Mouse (Mus musculus) lung, embryonic 16.5 days (tissue): ENCODE measurements at regions not wholly inside any gene's neighbourhood (a gene's known extent, or its start where the extent isn't known, plus 50 kb on each side); places are given as distances from the start of the nearest gene placed in this dataset.

Experiments used
- ATAC-seq: fragments of 200-750 bp; cut with Nextera tagmentation; 2 replicates; pipeline ENCODE4 v1.8.0; 2017; ENCODE audit warnings: low read depth, mild to moderate bottlenecking, moderate library complexity
- H3K27ac ChIP-seq: fragments of 300-500 bp; sonication (generic); 2 replicates; pipeline ENCODE4 v1.5.1; 2014; ENCODE audit warnings: mild to moderate bottlenecking, control low read depth, low read length
- H3K27me3 ChIP-seq: fragments of 300-500 bp; sonication (generic); 2 replicates; pipeline ENCODE4 v1.6.1; 2014; ENCODE audit warnings: low read depth, low read length, mixed read lengths; ENCODE audit not compliant: control insufficient read depth, insufficient read depth
- H3K36me3 ChIP-seq: fragments of 300-500 bp; sonication (generic); 2 replicates; pipeline ENCODE4 v1.6.1; 2014; ENCODE audit warnings: low read length; ENCODE audit not compliant: control insufficient read depth, insufficient read depth
- H3K4me1 ChIP-seq: fragments of 300-500 bp; sonication (generic); replicated peaks from 2 replicates; pipeline ENCODE4 v1.6.1; 2014; ENCODE audit warnings: low read length, mixed read lengths; ENCODE audit not compliant: control insufficient read depth, insufficient read depth
- H3K4me2 ChIP-seq: fragments of 300-500 bp; sonication (generic); 2 replicates; pipeline ENCODE4 v1.6.1; 2014; ENCODE audit warnings: low read depth, low read length, control low read depth
- H3K4me3 ChIP-seq: fragments of 300-500 bp; sonication (generic); 2 replicates; pipeline ENCODE4 v1.5.1; 2014; ENCODE audit warnings: mild to moderate bottlenecking, low read length, control low read depth
- H3K9ac ChIP-seq: fragments of 300-500 bp; sonication (generic); 2 replicates; pipeline ENCODE4 v1.6.1; 2014; ENCODE audit warnings: low read length, control low read depth
- H3K9me3 ChIP-seq: fragments of 300-500 bp; sonication (generic); 2 replicates; pipeline ENCODE4 v1.6.1; 2016; ENCODE audit warnings: low read length; ENCODE audit not compliant: control insufficient read depth
- WGBS: fragments of 180-500 bp; shearing (Covaris S2); extraction: QIAGEN DNeasy Blood & Tissue Kit; methylation state at CpG from one replicate; pipeline ENCODE4 v1.1.7; 2014; 5-methylcytosine and 5-hydroxymethylcytosine counted together

- no peak for ATAC-seq
- H3K27ac ChIP-seq = no peak overlapping the region
- H3K4me1 ChIP-seq = no peaks in the 10 kb centered on the region
- H3K4me3 ChIP-seq = no peak overlapping the region
- H3K9me3 ChIP-seq = no peaks in the 10 kb centered on the region
- no peak overlapping the region for H3K4me2 ChIP-seq
- H3K36me3 ChIP-seq = no peaks in the 10 kb centered on the region
- H3K9ac ChIP-seq = no peak overlapping the region
- 60% methylated on average over 5 of the region's 5 CpGs for WGBS
- H3K27me3 ChIP-seq = no peaks in the 10 kb centered on the region
Measured at GRCm38 (mm10) chr4:99348674-99349073, 53.0 kb downstream of the Gm12689 start.

- Histone ChIP-seq H3K36me3 (no peaks in the 10 kb centered on the region), H3K9ac (no peak overlapping the region), H3K4me2 (no peak overlapping the region), H3K27ac (no peak overlapping the region), H3K9me3 (no peaks in the 10 kb centered on the region), H3K4me1 (no peaks in the 10 kb centered on the region), H3K27me3 (no peaks in the 10 kb centered on the region), H3K4me3 (no peak overlapping the region)
- no peak for ATAC-seq
- 52% methylated on average over 8 of the region's 8 CpGs for WGBS
Measured at GRCm38 (mm10) chr4:99353122-99353774, 57.5 kb downstream of the Gm12689 start.

- no peak for ATAC-seq
- no peaks in the 10 kb centered on the region for H3K4me1 ChIP-seq
- no peak overlapping the region for H3K4me2 ChIP-seq
- no peaks in the 10 kb centered on the region for H3K9me3 ChIP-seq
- no peak overlapping the region for H3K27ac ChIP-seq
- H3K9ac ChIP-seq = no peak overlapping the region
- H3K36me3 ChIP-seq = no peaks in the 10 kb centered on the region
- 78% methylated on average over 16 of the region's 17 CpGs for WGBS
- H3K27me3 ChIP-seq = no peaks in the 10 kb centered on the region
- no peak overlapping the region for H3K4me3 ChIP-seq
Measured at GRCm38 (mm10) chr4:99354241-99354640, 58.5 kb downstream of the Gm12689 start.

GRCm38 (mm10) chr4:99354835-99355234 is 59.1 kb downstream of the Gm12689 start:
- Histone ChIP-seq H3K4me1 (no peaks in the 10 kb centered on the region), H3K4me2 (no peak overlapping the region), H3K27me3 (no peaks in the 10 kb centered on the region), H3K4me3 (no peak overlapping the region), H3K36me3 (no peaks in the 10 kb centered on the region), H3K27ac (no peak overlapping the region), H3K9me3 (no peaks in the 10 kb centered on the region), H3K9ac (no peak overlapping the region)
- WGBS = 53% methylated on average over 9 of the region's 9 CpGs
- no peak for ATAC-seq

GRCm38 (mm10) chr4:99368036-99368435 is 72.3 kb downstream of the Gm12689 start:
- Histone ChIP-seq H3K27ac (no peak overlapping the region), H3K4me2 (no peak overlapping the region), H3K27me3 (no peaks in the 10 kb centered on the region), H3K4me1 (no peaks in the 10 kb centered on the region), H3K36me3 (no peaks in the 10 kb centered on the region), H3K9me3 (no peaks in the 10 kb centered on the region), H3K4me3 (no peak overlapping the region), H3K9ac (no peak overlapping the region)
- 71% methylated on average over 9 of the region's 9 CpGs for WGBS
- no peak for ATAC-seq

- Histone ChIP-seq H3K36me3 (no peaks in the 10 kb centered on the region), H3K4me2 (no peak overlapping the region), H3K27ac (no peak overlapping the region), H3K9me3 (no peaks in the 10 kb centered on the region), H3K27me3 (no peaks in the 10 kb centered on the region), H3K4me3 (no peak overlapping the region), H3K9ac (no peak overlapping the region), H3K4me1 (no peaks in the 10 kb centered on the region)
- ATAC-seq = no peak
- 81% methylated on average over 5 of the region's 5 CpGs for WGBS
Measured at GRCm38 (mm10) chr4:99371162-99371561, 75.5 kb downstream of the Gm12689 start.

GRCm38 (mm10) chr4:99376171-99376570 is 80.5 kb downstream of the Gm12689 start:
- WGBS = 13% methylated on average over 1 of the region's 1 CpGs
- no peaks in the 10 kb centered on the region for H3K36me3 ChIP-seq
- no peak for ATAC-seq
- H3K27me3 ChIP-seq = no peaks in the 10 kb centered on the region
- no peak overlapping the region for H3K4me2 ChIP-seq
- H3K27ac ChIP-seq = no peak overlapping the region
- no peak overlapping the region for H3K4me3 ChIP-seq
- H3K9ac ChIP-seq = no peak overlapping the region
- H3K4me1 ChIP-seq = no peaks in the 10 kb centered on the region
- H3K9me3 ChIP-seq = no peaks in the 10 kb centered on the region

GRCm38 (mm10) chr4:99376911-99377310 is 81.2 kb downstream of the Gm12689 start:
- Histone ChIP-seq H3K4me3 (no peak overlapping the region), H3K4me1 (no peaks in the 10 kb centered on the region), H3K27me3 (no peaks in the 10 kb centered on the region), H3K9me3 (no peaks in the 10 kb centered on the region), H3K4me2 (no peak overlapping the region), H3K27ac (no peak overlapping the region), H3K9ac (no peak overlapping the region), H3K36me3 (no peaks in the 10 kb centered on the region)
- WGBS = 37% methylated on average over 9 of the region's 9 CpGs
- no peak for ATAC-seq

GRCm38 (mm10) chr4:99379983-99380382 is 84.3 kb downstream of the Gm12689 start:
- no peak for ATAC-seq
- no peak overlapping the region for H3K9ac ChIP-seq
- no peaks in the 10 kb centered on the region for H3K9me3 ChIP-seq
- WGBS = 85% methylated on average over 4 of the region's 4 CpGs
- no peak overlapping the region for H3K4me3 ChIP-seq
- H3K27ac ChIP-seq = no peak overlapping the region
- H3K4me2 ChIP-seq = no peak overlapping the region
- H3K4me1 ChIP-seq = no peaks in the 10 kb centered on the region
- no peaks in the 10 kb centered on the region for H3K36me3 ChIP-seq
- H3K27me3 ChIP-seq = no peaks in the 10 kb centered on the region

- H3K36me3 ChIP-seq = no peaks in the 10 kb centered on the region
- 29% methylated on average over 8 of the region's 8 CpGs for WGBS
- H3K27me3 ChIP-seq = no peaks in the 10 kb centered on the region
- H3K9ac ChIP-seq = no peak overlapping the region
- no peak overlapping the region for H3K4me2 ChIP-seq
- no peak overlapping the region for H3K4me3 ChIP-seq
- ATAC-seq = no peak
- H3K4me1 ChIP-seq = no peaks in the 10 kb centered on the region
- H3K27ac ChIP-seq = no peak overlapping the region
- no peaks in the 10 kb centered on the region for H3K9me3 ChIP-seq
Measured at GRCm38 (mm10) chr4:99385381-99385780, 89.7 kb downstream of the Gm12689 start.
